Mouse (Mus musculus) telencephalon, adult 2 months (tissue): ENCODE results near the gene Rpa2.
"Not testable (repeated sequence)": the region's sequence is repeated elsewhere in the genome, so short reads cannot be mapped to it uniquely, and the experiment has no call there.

Experiments
- DNase-seq: peaks from one replicate; pipeline ENCODE4 v3.0.0-alpha.2; 2011; ENCODE audit warnings: low read depth, low spot score

The Rpa2 gene

DNA sequence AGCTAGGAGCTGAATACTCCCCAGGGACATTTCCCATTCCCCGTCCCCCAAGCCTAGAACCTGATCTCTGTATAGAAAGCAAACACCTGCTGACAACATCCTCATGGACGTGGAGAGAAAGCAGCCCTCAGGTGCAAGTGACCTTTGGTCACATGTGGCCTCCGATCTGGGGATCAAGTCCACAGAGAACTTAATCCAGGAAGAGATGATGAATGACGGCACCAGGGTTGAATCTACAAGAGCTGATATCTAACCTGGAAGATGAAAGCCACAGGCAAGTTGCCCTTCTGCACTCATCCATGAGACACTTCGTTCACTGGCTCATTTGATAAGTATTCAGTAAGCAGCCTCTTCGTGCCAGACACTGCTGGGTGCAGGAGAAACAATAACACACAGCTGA is 5.5 kb upstream of the Rpa2 start:
- DNase-seq: no peak

DNA sequence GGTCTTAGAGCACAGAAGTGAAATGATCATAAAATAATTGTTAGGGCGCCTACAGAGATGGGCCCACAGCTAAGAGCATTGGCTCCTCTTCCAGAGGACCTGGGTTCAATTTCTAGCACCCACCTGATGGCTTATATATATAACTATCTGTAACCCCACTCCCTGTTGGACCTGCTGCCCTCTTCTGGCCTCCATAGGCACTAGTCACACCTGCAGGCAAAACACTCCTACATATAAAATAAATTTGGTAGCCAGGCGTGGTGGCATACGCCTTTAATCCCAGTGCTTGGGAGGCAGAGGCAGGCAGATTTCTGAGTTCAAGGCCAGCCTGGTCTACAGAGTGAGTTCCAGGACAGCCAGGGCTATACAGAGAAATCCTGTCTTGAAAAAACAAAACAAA is 5.0 kb upstream of the Rpa2 start:
- DNase-seq: not testable (repeated sequence)

DNA sequence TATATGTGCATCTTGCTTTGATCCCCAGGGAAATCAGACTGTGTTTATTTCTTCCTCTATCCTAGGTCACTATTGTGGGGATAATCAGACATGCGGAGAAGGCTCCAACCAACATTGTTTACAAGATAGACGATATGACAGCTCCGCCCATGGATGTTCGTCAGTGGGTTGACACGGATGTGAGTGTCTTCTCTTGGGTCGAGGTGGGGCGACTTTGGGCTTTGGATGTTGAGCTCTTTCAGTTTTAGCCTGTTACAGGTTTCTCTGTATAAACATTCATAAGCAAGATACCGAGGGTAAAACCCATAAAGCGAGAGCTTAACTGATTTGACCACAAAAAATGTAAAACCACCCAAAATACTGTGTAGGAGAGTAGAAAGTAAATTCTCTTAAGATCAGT is 3.6 kb downstream of the Rpa2 start:
- DNase-seq: no peak

DNA sequence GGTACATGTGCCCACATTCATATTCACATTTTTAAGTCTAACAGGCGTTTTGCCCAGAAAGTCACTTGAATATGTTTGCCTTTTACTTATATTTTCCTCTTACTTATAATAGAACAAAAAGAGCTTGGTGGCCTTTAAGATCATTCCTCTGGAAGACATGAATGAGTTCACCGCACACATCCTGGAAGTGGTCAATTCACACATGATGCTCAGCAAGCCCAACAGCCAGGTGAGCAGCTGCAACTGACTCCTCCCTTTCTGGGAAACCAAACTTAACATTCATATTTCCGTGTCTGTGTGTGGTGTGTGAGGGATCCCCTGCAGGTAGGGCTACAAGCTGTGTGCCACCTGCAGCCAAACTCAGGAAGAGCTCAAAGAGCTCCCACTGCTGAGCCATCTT is 6.8 kb downstream of the Rpa2 start:
- no peak for DNase-seq

DNA sequence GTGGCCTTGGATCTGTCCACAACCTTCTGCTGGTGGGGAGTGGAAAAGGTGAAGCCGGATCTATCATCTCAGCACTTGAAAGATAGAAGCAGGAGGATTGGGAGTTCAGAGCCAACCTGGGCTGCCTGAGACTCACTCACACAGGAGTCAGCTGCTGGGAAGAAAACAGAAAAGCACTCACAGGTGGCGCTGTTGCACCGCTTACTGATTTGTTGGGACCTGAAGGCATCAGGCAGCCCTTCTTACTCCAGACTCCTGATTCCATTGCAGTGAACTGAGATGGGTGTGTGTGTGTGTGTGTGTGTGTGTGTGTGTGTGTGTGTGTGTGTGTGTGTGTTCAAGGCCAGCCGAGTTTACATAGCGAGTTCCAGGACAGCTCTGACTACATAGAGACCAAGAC is 8.6 kb downstream of the Rpa2 start:
- no peak for DNase-seq

DNA sequence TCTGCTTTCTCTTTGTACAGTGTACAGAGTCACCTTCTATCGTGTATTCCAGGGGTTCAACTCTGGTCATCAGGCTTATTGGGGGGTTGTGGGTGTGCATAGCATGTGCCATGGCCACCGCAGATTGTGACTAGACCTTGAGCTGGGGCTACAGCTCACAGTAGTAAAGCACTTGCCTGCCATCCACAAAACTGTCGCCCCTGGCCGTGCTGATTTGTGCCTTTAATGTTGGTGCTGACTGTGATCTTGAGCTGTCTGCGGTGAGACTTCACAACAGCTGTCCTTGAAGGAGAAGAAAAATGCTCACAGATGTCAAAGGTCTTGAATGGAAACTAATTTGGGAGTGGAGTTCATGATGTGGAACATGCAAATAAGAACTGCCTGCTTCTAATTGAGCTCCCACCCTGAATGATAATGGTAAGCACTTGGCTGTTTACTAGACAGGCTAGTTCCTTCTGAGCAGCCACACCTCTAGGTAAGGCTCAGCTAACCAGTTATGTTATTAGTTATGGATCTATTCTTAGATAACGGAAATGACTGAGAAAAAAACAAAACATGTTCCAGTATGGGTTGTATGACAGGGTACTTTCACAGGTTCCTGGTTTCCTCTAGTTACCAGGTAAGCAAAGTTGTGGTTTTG is 10.6 kb downstream of the Rpa2 start:
- no peak for DNase-seq

DNA sequence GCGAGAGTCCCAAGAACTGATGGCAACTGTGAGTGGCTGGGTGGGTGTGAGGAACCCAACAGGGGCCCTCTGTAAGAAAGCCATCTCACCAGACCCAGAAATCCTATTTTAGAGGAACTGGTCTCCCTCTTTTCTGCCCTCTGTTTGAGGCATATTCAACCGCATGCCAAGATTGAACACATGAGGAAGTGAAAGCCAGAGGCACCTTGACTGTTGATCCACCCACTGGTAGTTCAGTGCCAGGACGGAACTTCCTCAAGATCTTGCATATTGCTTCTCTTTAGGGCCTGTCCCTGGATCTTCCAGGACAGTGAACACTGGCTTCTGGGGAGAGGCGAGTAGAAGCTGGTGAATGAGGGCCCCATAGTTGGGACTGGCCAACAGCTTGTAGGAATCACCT is 12.2 kb downstream of the Rpa2 start:
- no peak for DNase-seq

DNA sequence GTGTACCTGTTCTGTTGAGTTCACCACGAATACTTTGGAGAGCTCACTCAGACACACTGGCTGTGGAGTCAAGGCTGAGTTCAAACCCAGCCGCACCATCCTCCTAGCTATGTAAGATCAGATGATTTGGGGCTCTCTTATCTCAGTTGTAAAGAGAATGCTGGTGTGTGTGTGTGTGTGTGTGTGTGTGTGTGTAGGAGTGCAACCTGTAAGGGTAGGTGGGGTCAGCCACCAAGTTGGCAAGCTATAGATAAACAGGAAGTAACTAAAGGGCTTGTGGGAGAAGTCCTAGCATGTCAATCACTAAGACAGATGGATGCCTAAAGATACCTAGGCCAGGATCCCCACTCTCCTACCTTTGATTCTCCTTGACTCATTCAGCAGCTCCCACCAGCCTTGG is 15.6 kb downstream of the Rpa2 start:
- no peak for DNase-seq

DNA sequence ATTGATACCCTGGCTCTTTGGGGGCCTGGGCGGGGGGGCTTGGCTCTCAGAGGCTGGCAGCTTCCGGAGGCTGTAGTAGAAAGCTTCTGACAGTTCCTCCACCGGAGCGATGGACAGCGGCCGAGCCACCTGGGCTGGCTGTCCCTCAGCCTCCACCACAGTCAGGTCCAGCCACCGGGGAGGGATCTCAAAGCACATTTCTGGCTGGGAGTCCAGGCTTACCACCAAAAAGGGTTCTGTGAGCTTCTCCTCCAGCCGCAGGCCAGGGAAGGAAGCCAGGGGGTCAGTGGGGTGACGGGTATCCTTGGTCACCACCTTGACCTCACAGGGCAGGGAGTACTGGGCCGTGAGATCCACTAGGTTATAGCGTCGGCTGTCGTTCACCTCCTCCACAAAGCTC is 17.1 kb downstream of the Rpa2 start:
- DNase-seq: no peak

DNA sequence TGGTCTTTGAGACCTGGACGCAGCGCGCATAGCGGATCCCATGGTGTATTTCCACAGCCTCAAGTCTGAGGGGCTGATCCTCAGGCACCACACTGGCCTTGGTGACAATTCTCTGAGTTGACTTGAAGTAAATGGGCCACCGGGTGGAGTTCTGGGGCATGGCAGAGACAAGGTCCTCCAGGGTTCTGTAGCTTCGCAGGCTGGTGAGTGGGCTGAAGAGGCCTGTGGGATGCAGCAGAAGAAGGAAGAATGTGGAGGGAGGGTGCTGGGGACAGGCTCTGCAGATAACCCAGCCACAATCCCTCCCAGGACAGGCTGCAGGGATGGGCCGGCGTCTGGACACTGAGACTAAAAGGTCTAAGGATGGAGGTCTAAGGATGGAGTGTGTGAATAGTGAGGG is 21.6 kb downstream of the Rpa2 start:
- DNase-seq: no peak

DNA sequence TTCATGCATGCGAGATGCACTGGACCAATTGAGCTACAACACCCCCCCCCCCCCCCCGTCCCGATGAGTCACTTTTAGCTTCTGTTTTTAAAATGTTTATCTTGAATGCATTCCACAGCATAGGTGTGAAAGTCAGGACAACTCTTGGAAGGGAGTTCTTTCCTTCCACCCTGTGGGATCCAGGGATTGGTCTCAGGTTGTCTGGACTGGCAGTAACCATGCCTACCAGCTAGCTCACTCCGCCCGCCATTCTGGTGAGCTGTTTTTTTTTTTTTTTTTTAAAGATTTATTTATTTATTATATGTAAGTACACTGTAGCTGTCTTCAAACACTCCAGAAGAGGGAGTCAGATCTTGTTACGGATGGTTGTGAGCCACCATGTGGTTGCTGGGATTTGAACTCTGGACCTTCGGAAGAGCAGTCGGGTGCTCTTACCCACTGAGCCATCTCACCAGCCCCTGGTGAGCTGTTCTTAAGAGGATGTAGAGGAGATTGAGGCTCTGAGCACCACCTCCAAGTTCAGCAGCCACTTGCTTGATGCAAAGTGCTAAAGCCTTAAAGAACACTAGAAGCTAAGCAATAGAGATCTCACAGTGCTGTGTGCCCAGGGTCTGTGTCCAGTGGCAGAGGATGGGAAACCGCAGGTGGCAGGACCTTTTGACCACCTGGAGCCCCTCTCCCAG is 25.3 kb downstream of the Rpa2 start:
- not testable (repeated sequence) for DNase-seq

DNA sequence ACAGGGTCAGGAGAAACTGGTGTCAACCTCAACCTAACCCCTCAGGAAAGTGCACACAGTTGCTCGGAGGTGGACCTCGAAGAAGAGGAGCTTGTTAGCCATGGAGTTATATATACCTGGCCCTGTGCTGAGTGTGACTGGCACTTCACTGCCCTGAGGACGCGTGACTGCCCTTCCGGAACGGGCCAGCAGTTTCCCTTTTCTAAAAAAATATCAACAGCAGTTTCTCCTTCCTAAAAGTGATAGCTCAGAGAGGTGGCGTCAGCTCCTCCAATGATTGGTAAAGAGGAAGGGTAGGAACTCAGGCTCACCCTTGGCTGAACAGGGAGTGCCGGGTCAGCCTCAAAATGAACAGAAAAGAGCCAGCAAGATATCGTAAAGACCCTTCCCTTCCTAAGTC is 25.9 kb downstream of the Rpa2 start:
- DNase-seq: no peak

DNA sequence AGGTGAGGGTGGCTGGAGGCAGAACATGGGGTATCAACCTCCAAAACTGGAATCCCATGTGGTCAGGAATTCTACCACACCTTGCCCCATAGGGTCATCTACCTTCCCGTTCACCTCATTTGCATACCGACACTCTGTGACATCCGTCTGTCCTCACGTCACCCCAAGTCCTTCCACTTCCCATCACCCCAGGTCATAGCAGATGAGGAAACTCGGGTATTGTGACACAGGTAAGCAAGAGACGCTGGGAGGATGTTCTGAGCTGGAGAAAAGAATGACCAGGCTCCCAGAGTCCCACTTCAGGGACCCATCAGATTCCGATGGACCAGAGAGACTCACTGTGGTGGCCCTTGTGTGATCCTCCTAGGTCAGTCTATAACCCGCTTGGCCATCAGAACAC is 26.6 kb downstream of the Rpa2 start:
- no peak for DNase-seq

DNA sequence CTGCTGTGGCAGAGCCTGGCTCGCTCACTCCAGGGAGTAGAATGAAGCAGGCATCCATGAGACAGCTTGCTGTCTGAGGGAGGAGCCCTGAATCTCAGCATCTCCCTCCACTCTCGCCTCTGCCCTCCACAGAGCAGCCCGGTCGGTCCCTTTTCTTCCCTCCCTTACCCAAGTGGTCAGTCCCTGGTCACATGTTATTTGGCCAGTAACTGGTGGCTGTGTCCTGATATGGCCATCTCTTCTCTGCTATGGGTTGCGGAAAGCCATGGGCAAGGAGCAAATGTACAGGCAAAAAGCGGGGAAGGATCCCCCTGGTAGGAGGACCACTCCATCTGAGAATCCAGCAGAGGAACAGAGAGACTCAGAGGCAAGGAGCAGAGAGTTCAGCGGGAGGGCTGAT is 27.0 kb downstream of the Rpa2 start:
- no peak for DNase-seq

DNA sequence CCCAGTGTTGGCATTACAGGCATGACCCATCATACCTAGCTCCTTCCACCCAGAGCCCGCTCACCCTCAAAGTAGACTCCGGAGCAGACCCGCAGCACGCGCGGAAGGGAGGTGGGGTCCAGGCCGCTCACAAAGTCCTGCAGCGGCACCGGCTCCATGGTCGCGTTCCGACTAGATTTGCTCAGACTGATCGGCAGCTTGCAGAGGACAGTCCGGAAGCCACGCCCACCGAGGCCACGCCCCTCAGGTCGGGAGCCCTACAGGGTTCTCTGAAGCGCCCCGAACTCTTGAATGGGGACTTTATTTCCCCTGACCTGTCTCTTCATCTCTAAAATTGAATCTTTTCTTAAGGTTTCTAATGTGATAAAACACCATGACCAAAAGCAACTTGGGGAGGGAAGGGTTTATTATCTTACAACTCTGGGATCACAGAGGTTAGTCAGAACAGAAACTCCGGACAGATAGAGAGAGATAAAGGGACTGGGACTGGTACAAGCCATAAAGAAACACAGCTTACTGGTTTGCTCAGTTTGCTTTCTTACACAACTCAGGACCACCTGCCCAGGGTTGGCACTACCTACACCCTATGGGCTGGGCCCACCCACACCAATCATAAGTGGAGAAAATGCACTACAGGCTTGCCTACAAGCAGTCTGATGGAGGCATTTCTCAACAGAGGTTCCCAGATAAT is 28.2 kb downstream of the Rpa2 start, which contains the start of gene Themis2:
TSS of gene Themis2 (minus strand) at position 192 of the 691 bp plus-strand sequence.
- DNase-seq: no peak

DNA sequence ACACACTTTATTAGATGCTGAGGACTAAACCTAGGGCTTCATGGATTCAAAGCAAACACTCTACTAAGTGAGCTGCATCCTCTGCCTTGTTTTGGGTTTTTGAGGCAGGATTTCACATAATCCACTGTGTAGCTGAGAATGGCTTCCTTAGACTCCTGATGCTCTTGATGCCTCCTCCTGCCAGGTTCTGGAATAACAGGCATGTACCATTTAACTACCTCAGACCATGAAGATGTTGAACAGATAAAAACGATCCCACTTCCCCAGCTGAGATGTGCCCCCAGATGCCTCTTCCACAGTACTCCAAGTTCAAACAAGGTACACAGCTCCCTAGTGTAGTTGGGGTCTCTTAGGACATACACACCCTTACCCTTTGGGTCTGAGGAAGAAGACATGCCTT is 29.3 kb downstream of the Rpa2 start:
- no peak for DNase-seq

DNA sequence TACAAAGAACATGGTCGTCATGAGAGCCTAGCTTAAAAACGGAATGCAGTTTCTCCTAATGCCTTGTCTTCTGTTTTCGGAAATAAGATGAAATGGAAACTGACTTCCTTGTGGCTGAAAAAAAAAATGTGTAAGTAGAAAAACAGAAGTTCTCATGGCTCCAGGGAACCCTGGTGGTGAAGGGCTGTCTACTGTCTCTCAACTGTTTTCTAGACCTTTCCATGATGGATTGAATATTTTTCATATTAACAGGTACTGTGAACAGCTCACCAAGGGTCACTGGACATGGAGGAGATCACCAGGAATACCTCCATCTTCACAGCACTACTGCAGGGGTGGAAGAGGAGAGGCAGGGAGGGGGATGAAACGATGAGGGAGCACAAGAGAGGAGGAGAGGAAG is 29.9 kb downstream of the Rpa2 start:
- DNase-seq: no peak

DNA sequence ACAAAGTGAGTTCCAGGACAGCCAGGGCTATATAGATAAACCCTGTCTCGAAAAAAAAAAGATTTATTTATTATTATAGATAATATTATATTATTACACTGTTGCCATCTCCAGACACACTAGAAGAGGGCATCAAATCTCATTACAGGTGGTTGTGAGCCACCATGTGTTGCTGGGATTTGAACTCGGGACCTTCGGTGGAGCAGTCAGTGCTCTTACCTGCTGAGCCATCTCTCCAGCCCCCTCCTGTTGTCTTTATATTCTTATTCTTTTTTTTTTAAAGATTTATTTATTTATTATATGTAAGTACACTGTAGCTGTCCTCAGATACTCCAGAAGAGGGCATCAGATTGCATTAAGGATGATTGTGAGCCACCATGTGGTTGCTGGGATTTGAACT is 30.5 kb downstream of the Rpa2 start:
- not testable (repeated sequence) for DNase-seq

DNA sequence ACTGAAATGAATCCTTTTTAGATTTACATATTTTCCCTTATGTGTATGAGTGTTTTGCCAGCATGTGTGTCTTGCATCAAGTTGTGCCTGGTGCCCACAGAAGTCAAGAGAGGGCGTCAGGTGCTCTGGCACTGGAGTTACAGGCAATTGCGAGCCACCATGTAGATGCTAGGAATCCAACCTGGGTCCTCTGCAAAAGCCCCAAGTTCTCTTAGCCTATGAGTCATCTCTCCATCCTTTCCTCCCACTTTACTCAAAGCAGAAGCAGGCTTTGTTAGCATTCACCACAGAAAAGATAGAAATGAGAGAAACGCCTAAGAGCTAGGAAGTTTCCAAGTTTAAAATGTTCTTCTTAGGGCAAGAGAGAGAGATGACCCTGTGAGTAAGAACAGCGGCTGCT is 31.7 kb downstream of the Rpa2 start:
- DNase-seq: no peak

DNA sequence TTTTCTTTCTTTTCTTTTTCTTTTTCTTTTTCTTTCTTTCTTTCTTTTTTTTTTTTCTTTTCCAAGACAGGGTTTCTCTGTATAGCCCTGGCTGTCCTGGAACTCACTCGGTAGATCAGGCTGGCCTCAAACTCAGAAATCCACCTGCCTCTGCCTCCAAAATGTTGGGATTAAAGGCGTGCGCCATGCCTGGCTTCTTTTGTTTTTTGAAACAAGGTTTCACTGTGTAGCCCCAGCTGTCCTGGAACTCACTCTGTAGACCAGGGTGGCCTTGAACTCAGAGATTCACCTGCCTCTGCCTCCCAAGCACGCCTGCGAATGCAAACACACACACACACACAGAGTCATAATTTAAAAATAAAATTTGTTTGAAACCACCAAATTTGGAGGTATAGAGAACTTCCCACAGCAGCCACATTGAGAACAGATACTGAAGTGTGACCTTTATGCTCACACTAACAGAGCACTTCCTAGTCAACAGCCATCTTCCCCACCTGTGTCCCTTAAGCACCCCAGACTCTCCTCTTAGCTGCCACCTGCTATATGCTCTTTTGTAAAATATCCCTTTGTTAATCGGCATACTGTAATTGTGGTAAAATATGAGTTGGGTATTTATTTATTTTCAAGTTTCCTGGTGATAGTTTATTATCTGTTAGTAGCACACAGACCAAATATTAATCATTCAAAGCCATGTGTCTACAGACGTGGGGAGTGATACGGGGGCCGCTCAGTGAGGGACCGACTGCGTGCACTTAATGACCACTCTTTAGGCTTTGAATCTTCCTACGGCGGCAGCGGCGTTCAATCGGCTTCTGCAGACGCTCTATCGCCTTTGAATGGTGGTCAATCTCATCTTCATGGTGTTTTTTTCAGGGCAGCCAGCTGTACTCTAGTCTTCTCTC is 33.3 kb downstream of the Rpa2 start:
- no peak for DNase-seq

DNA sequence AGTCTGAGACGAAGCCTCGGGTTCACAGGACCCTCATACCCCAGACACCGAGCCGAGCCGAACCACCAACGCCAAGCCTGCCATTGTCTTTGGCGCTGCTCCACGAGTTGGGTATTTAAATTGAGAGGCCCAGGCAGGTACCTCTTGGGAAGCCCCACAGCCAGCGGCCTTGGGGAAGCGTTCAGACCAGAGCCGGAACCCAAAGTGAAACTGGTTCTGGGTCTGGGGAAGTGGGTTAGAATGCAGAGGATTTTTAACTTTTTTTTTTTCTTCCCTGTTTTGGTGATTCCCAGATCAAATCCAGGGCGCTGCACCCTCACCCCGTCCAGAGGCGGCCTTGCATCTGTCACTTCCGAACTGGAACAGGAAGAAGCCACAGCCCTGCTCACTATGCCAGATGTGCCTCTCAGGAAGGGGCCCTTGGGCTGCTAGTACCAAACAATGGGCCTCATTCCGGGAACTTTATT is 34.1 kb downstream of the Rpa2 start:
- DNase-seq: no peak

DNA sequence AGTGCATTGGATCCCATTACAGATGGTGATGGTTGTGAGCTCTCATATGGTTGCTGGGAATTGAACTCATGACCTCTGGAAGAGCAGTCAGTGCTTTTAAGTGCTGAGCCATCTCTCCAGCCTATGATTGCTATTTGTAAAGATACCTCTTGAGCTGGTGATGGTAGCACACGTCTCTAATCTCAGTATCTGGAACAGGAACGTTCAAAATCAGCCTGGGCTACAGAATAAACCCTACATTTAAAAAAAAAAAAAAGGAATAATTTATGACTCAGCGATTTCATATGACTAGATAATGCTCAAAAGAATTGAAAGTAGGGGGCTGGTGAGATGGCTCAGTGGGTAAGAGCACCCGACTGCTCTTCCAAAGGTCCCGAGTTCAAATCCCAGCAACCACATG is 35.1 kb downstream of the Rpa2 start:
- DNase-seq: no peak
